Comparison of ENCODE assay signal across 12 mouse cellular contexts in the genomic region with DNA sequence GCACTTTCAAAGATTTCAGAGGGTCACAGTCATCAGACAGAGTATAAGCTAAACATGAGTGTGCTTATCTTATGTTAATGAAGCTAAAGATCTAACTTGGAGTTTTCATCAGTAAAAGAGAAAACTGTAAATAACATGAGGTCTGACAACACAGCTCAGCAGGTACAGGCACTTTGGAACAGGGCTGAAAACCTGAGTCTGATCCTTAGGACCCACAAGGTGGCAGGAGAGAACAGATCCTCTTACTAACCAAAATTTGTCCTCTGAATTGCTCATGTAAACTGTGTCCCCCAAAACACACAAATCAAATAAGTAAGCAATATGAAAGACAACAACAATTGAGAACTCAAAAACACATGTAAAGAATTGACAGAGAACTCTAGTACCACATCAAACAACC.
A peak's percentile ranks its signal among the peaks of the same experiment; 100 is the strongest.
DNase-seq lines count a peak whose midpoint lies in the region; ATAC-seq and TF ChIP-seq lines count a peak whose summit lies in the region.
"Had no signal": no experiment of that assay in that cellular context is flagged by ENCODE, and none has a peak within 500 bp of the region (broad histone marks: within the 10 kb centered on the region; RNA-seq: fewer than 3 reads in every experiment).

No protein-coding gene starts in this region.

- no peak overlapping the region for H3K27ac ChIP-seq in embryonic facial prominence, embryonic 11.5 days (replicated peaks; ENCODE audit: low read depth, low read length)
- no peak overlapping the region for H3K27ac ChIP-seq in embryonic facial prominence, embryonic 10.5 days (replicated peaks)
- no peak overlapping the region for H3K27ac ChIP-seq in cortical plate, adult 2 months (ENCODE audit: insufficient read depth, low read length)
- H3K27ac ChIP-seq: embryonic facial prominence, embryonic 13.5 days had no signal

- ATAC-seq in embryonic facial prominence, embryonic 11.5 days (replicated peaks; ENCODE audit: insufficient number of reproducible peaks, low FRiP score, low TSS enrichment, low read depth): no peak

- H3K36me3 ChIP-seq in embryonic facial prominence, embryonic 11.5 days (replicated peaks; ENCODE audit: control insufficient read depth, insufficient read depth, low read depth, low read length): no peaks in the 10 kb centered on the region
- no peaks in the 10 kb centered on the region for H3K36me3 ChIP-seq in embryonic facial prominence, embryonic 10.5 days (replicated peaks)
- H3K36me3 ChIP-seq: embryonic facial prominence, embryonic 13.5 days had no signal

- no peaks in the 10 kb centered on the region for H3K4me1 ChIP-seq in embryonic facial prominence, embryonic 11.5 days (ENCODE audit: control insufficient read depth, insufficient read depth, low read length)
- H3K4me1 ChIP-seq in embryonic facial prominence, embryonic 10.5 days: no peaks in the 10 kb centered on the region
- H3K4me1 ChIP-seq in lung, adult 2 months (ENCODE audit: control insufficient read depth, insufficient read depth, low read length): no peaks in the 10 kb centered on the region
- H3K4me1 ChIP-seq in cortical plate, adult 2 months (ENCODE audit: control insufficient read depth, insufficient read depth, low read length): no peaks in the 10 kb centered on the region
- H3K4me1 ChIP-seq: embryonic facial prominence, embryonic 13.5 days had no signal

- H3K4me3 ChIP-seq in embryonic facial prominence, embryonic 11.5 days (ENCODE audit: low read depth, low read length): no peak overlapping the region
- H3K4me3 ChIP-seq in embryonic facial prominence, embryonic 10.5 days: no peak overlapping the region
- H3K4me3 ChIP-seq in lung, adult 2 months (replicated peaks; ENCODE audit: extremely low read depth, low read depth, low read length): no peak overlapping the region
- no peak overlapping the region for H3K4me3 ChIP-seq in cortical plate, adult 2 months (ENCODE audit: insufficient read depth, low read length)
- H3K4me3 ChIP-seq: embryonic facial prominence, embryonic 13.5 days had no signal

- TF ChIP-seq POLR2A in lung, adult 2 months (IDR thresholded peaks at IDR 0.05; ENCODE audit: borderline replicate concordance, extremely low read depth, low read depth, low read length): no peak
- TF ChIP-seq POLR2A in cortical plate, adult 2 months (IDR thresholded peaks at IDR 0.05; ENCODE audit: extremely low read depth, insufficient read depth, low read length): no peak

- no peaks in the 10 kb centered on the region for H3K27me3 ChIP-seq in embryonic facial prominence, embryonic 11.5 days (ENCODE audit: control insufficient read depth, insufficient read depth, low read length)
- no peaks in the 10 kb centered on the region for H3K27me3 ChIP-seq in embryonic facial prominence, embryonic 10.5 days (replicated peaks; ENCODE audit: low read depth, poor library complexity, severe bottlenecking)
- H3K27me3 ChIP-seq: embryonic facial prominence, embryonic 13.5 days had no signal

- H3K9ac ChIP-seq in embryonic facial prominence, embryonic 11.5 days (replicated peaks; ENCODE audit: low read length): no peak overlapping the region
- H3K9ac ChIP-seq: embryonic facial prominence, embryonic 13.5 days had no signal

- DNase-seq in embryonic facial prominence, embryonic 11.5 days (ENCODE audit: low spot score): peak; percentile 11
- no peak for DNase-seq in embryonic facial prominence, embryonic 10.5 days (ENCODE audit: low spot score)
- no peak for DNase-seq in lung, adult 2 months
- DNase-seq in lung, adult 18-20 months: no peak
- DNase-seq in MN1 (ENCODE audit: low spot score): peak; percentile 29
- no peak for DNase-seq in urinary bladder, adult 2 months (ENCODE audit: low spot score)
- no peak for DNase-seq in adrenal gland, postnatal 10 days
- DNase-seq: kidney, postnatal 4 days; left cerebral cortex, postnatal 4 days; lung, postnatal 14 days had no signal

- TF ChIP-seq CTCF in lung, adult 2 months (IDR thresholded peaks at IDR 0.05; ENCODE audit: insufficient read depth, low read length): 0 out of 2 replicates have a peak, but pooled peaks have one; percentile 14
- TF ChIP-seq CTCF in cortical plate, adult 2 months (IDR thresholded peaks at IDR 0.05; ENCODE audit: extremely low read depth, insufficient read depth, low read length): peak; percentile 41; the same call in 1 of the 2 replicates

- no peaks in the 10 kb centered on the region for H3K9me3 ChIP-seq in embryonic facial prominence, embryonic 11.5 days (replicated peaks; ENCODE audit: control insufficient read depth, low read length)
- no peaks in the 10 kb centered on the region for H3K9me3 ChIP-seq in embryonic facial prominence, embryonic 10.5 days
- H3K9me3 ChIP-seq: embryonic facial prominence, embryonic 13.5 days had no signal

- no peak overlapping the region for H3K4me2 ChIP-seq in embryonic facial prominence, embryonic 11.5 days (ENCODE audit: low read depth, low read length)
- H3K4me2 ChIP-seq: embryonic facial prominence, embryonic 13.5 days had no signal

Comparison
In these comparisons a context has a peak if more than half of its experiments do, and no peak if none do; other contexts are left out.
1. DNase-seq: peak in embryonic facial prominence, embryonic 11.5 days (single experiment) and MN1 (single experiment); none in embryonic facial prominence, embryonic 10.5 days (single experiment), lung, adult 2 months (single experiment), lung, adult 18-20 months (0 of 2), urinary bladder, adult 2 months (single experiment) and adrenal gland, postnatal 10 days (single experiment).